7 mouse cellular contexts compared by ENCODE assay signal in the genomic region with DNA sequence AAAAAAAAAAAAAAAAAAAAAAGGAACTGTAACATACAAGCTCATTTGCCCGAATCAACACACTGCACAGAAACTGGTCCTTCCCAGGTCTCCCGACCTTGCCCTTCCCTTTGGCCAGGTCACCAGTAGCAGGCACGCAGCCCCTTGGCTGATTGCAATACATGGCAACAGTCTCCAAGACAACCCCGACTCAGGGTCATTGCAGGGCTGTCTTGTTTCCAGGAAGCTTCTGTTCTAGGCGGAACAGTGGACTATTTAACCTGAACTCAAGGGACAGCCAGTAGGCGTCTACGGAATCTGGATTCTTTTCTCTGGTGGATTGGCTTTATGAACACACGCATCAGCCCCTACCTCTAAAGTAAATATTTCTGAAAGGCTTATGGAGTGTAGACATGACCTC.
DNase-seq lines count a peak whose midpoint lies in the region; ATAC-seq lines count a peak whose summit lies in the region.

No protein-coding gene starts in this region.

- ATAC-seq in activated CD4-positive, CD25-positive, alpha-beta regulatory T cell, adult 4 months, result no peak

- peak; percentile 38 for DNase-seq in ES-CJ7 (ENCODE audit: low read depth, low spot score)
- peak; percentile 77 for DNase-seq in R1 (ENCODE audit: low read depth, low spot score)
- peak; percentile 76 to 83 for DNase-seq in heart, adult 18-20 months
- peak; percentile 74 for DNase-seq in kidney, postnatal 14 days
- DNase-seq in ovary, postnatal 36 days (ENCODE audit: low spot score), result peak; percentile 44
- no peak for DNase-seq in layer of hippocampus, adult 8-10 months (ENCODE audit: low spot score in 2 of 2)

Comparison
In these comparisons a context has a peak if more than half of its experiments do, and no peak if none do; other contexts are left out.
1. DNase-seq: peak in ES-CJ7 (single experiment), R1 (single experiment), heart, adult 18-20 months (2 of 2), kidney, postnatal 14 days (single experiment) and ovary, postnatal 36 days (single experiment); none in layer of hippocampus, adult 8-10 months (0 of 2).